Mouse (Mus musculus) CH12.LX (cell line): ENCODE results near the gene Htra1. TPM values are rescaled to one million over a fixed set of nuclear protein-coding genes. Genes with fewer than 3 reads are reported as not detected.

Experiments used
- DNase-seq: peaks from one replicate; pipeline ENCODE4 v3.0.0-alpha.2; 2013; ENCODE audit errors: extremely low read depth
- H3K27ac ChIP-seq: 2 replicates; pipeline ENCODE4 v1.5.1; 2012; ENCODE audit warnings: low read depth, mild to moderate bottlenecking, control low read depth, moderate library complexity; ENCODE audit not compliant: insufficient read depth
- H3K27me3 ChIP-seq: replicated peaks from 2 replicates; pipeline ENCODE3; 2012; ENCODE audit warnings: inconsistent platforms
- H3K36me3 ChIP-seq, 2 experiments: replicated peaks in 1 of 2; 2 replicates each; pipeline versions ENCODE3 to v1.6.1; 2012; ENCODE audit warnings: inconsistent platforms in 1 of 2, low read length in 1 of 2, mild to moderate bottlenecking in 1 of 2, mixed read lengths in 1 of 2, moderate library complexity in 1 of 2; ENCODE audit not compliant: control insufficient read depth in 1 of 2, insufficient read depth in 1 of 2
- H3K4me1 ChIP-seq, 2 experiments: 2 replicates each; pipeline ENCODE4 v1.6.1; 2012; ENCODE audit warnings: inconsistent platforms in 1 of 2, moderate library complexity in 1 of 2; ENCODE audit not compliant: insufficient read depth in 2 of 2, control insufficient read depth in 1 of 2
- H3K4me2 ChIP-seq: 2 replicates; pipeline ENCODE4 v1.6.1; 2012; ENCODE audit warnings: low read depth, mild to moderate bottlenecking, control low read depth; ENCODE audit not compliant: poor library complexity, insufficient read depth, severe bottlenecking
- H3K4me3 ChIP-seq, 3 experiments: fragments of 150-350 bp in 1 of 3; sonication (generic) in 1 of 3; replicated peaks in 1 of 3; 2 replicates each; pipeline versions ENCODE3 to v1.5.1; 2011 to 2012; ENCODE audit warnings: low read depth in 2 of 3, low read length in 2 of 3, mild to moderate bottlenecking in 2 of 3, moderate library complexity in 2 of 3, control low read depth in 1 of 3, improper control_type of control experiment in 1 of 3, inconsistent platforms in 1 of 3, mixed read lengths in 1 of 3; ENCODE audit not compliant: poor library complexity in 1 of 3
- H3K79me2 ChIP-seq: replicated peaks from 2 replicates; pipeline ENCODE4 v1.6.1; 2012; ENCODE audit warnings: mild to moderate bottlenecking, moderate library complexity; ENCODE audit not compliant: control insufficient read depth, poor library complexity, insufficient read depth, severe bottlenecking; ENCODE audit errors: extremely low read depth
- H3K9ac ChIP-seq: 2 replicates; pipeline ENCODE4 v1.6.1; 2012; ENCODE audit warnings: low read depth, mild to moderate bottlenecking, control low read depth, moderate library complexity; ENCODE audit not compliant: insufficient read depth
- H3K9me3 ChIP-seq: replicated peaks from 2 replicates; pipeline ENCODE3; 2012; ENCODE audit warnings: low read length, inconsistent platforms, mixed read lengths
- BHLHE40 ChIP-seq: IDR thresholded peaks from 2 replicates; pipeline ENCODE4 v1.6.1; 2011; ENCODE audit warnings: mild to moderate bottlenecking, low read depth, low read length, improper control_type of control experiment
- CHD1 ChIP-seq: IDR thresholded peaks from 2 replicates; pipeline ENCODE4 v1.6.1; 2012; ENCODE audit warnings: low read depth, low read length, improper control_type of control experiment, inconsistent platforms
- CHD2 ChIP-seq: IDR thresholded peaks from 2 replicates; pipeline ENCODE4 v1.6.1; 2011; ENCODE audit warnings: low read length, improper control_type of control experiment
- CTCF ChIP-seq, 2 experiments: IDR thresholded peaks in 1 of 2; conservative IDR thresholded peaks in 1 of 2; 2 replicates each; pipeline ENCODE4 v1.5.1; 2011 to 2012; ENCODE audit warnings: low read depth in 2 of 2, low read length in 2 of 2, improper control_type of control experiment in 1 of 2, inconsistent platforms in 1 of 2, mild to moderate bottlenecking in 1 of 2, moderate library complexity in 1 of 2
- E2F4 ChIP-seq: IDR thresholded peaks from 2 replicates; pipeline ENCODE4 v1.6.1; 2011; ENCODE audit warnings: low read depth, low read length, improper control_type of control experiment; ENCODE audit not compliant: insufficient replicate concordance
- ELF1 ChIP-seq: IDR thresholded peaks from 2 replicates; pipeline ENCODE4 v1.6.1; 2014; ENCODE audit warnings: low read depth, mild to moderate bottlenecking, inconsistent platforms, low read length, improper control_type of control experiment
- GABPA ChIP-seq: IDR thresholded peaks from 2 replicates; pipeline ENCODE4 v1.6.1; 2012; ENCODE audit warnings: low read depth, low read length, improper control_type of control experiment, inconsistent platforms; ENCODE audit not compliant: insufficient replicate concordance
- JUND ChIP-seq: conservative IDR thresholded peaks from 2 replicates; pipeline ENCODE4 v1.6.1; 2011; ENCODE audit warnings: low read depth, low read length, improper control_type of control experiment
- MAFK ChIP-seq: IDR thresholded peaks from 2 replicates; pipeline ENCODE4 v1.6.1; 2011; ENCODE audit warnings: low read length, improper control_type of control experiment; ENCODE audit not compliant: insufficient replicate concordance
- MAX ChIP-seq: IDR thresholded peaks from 2 replicates; pipeline ENCODE4 v1.6.1; 2011; ENCODE audit warnings: low read length, improper control_type of control experiment
- MEF2A ChIP-seq: IDR thresholded peaks from 2 replicates; pipeline ENCODE4 v1.6.1; 2014; ENCODE audit warnings: low read depth, mild to moderate bottlenecking, inconsistent platforms, low read length, improper control_type of control experiment, borderline replicate concordance
- MXI1 ChIP-seq: IDR thresholded peaks from 2 replicates; pipeline ENCODE4 v1.6.1; 2011; ENCODE audit warnings: mild to moderate bottlenecking, low read depth, low read length, improper control_type of control experiment
- NRF1 ChIP-seq: IDR thresholded peaks from 2 replicates; pipeline ENCODE4 v1.6.1; 2014; ENCODE audit warnings: low read depth, mild to moderate bottlenecking, inconsistent platforms, low read length, improper control_type of control experiment, moderate library complexity
- POLR2A ChIP-seq: IDR thresholded peaks from 2 replicates; pipeline ENCODE4 v1.6.1; 2011; ENCODE audit warnings: low read depth, mild to moderate bottlenecking, improper control_type of control experiment, low read length
- RCOR1 ChIP-seq: conservative IDR thresholded peaks from 2 replicates; pipeline ENCODE4 v1.6.1; 2012; ENCODE audit warnings: low read depth, mild to moderate bottlenecking, inconsistent platforms, low read length, improper control_type of control experiment
- SIN3A ChIP-seq: IDR thresholded peaks from 2 replicates; pipeline ENCODE4 v1.6.1; 2012; ENCODE audit warnings: low read length, improper control_type of control experiment, inconsistent platforms
- TBP ChIP-seq: conservative IDR thresholded peaks from 2 replicates; pipeline ENCODE4 v1.6.1; 2011; ENCODE audit warnings: low read depth, low read length, improper control_type of control experiment
- UBTF ChIP-seq: IDR thresholded peaks from 2 replicates; pipeline ENCODE4 v1.6.1; 2012; ENCODE audit warnings: low read depth, mild to moderate bottlenecking, inconsistent platforms, low read length, improper control_type of control experiment, moderate library complexity
- USF1 ChIP-seq: IDR thresholded peaks from 2 replicates; pipeline ENCODE4 v1.6.1; 2014; ENCODE audit warnings: low read depth, mild to moderate bottlenecking, inconsistent platforms, low read length, improper control_type of control experiment
- ZKSCAN1 ChIP-seq: IDR thresholded peaks from 2 replicates; pipeline ENCODE4 v1.6.1; 2012; ENCODE audit warnings: low read depth, inconsistent platforms, low read length, improper control_type of control experiment, borderline replicate concordance
- ZNF384 ChIP-seq: IDR thresholded peaks from 2 replicates; pipeline ENCODE4 v1.6.1; 2012; ENCODE audit warnings: low read depth, low read length, improper control_type of control experiment, inconsistent platforms
- dilution Hi-C: fragments of 300-500 bp; cut with MboI; formaldehyde crosslinking; loops from 2 replicates; pipeline ENCODE4 v1.14.3; 2020; ENCODE audit warnings: low sequenced_read_pairs; ENCODE audit not compliant: extremely low pct_unique_long_range_greater_than_20kb, extremely low pct_ligation_motif_present
- in situ Hi-C: fragments of 300-500 bp; cut with MboI; formaldehyde crosslinking; loops from 3 replicates; pipeline ENCODE4 v1.14.3; 2019; ENCODE audit warnings: low sequenced_read_pairs, low pct_ligation_motif_present, low pct_unique_long_range_greater_than_20kb, mixed read lengths
- polyA plus RNA-seq: library from polyadenylated mRNA; unstranded; fragments of >175 nt; gene quantifications from 2 replicates; pipeline ENCODE4 v1.2.1, GENCODE M21; 2012; ENCODE audit warnings: low read depth; ENCODE audit not compliant: insufficient read length
- total RNA-seq, 2 experiments: library from RNA; depleted of rRNA; stranded (reverse); fragments of 300-350 nt in 1 of 2; fragments of >200 nt in 1 of 2; gene quantifications; 2 replicates each; pipeline ENCODE4 v1.2.3; 2012 to 2014

Htra1 gene
- total and polyA plus RNA-seq, 3 experiments: not detected

DNA sequence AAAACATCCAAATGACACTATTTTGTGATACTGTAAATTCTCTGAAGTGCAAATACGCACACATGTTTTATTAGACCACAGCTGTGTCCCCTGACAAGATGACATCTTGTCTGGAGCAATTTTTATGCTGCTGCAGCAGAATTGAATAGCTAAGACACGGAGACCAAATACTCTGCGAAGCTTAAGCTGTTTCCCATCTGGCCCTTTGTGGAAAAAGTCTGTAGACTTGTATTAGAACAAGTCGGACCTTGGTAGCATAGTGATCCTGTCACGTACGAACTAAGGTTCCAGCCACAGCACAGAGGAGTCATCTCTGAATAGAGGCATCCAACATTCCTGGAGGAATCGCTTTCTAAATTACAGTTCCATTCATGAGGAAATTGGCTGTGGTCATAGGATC lies 48.4 kb downstream of the Htra1 start:
- DNase-seq: no peak
- Histone ChIP-seq H3K27me3 (peaks cover 96% of the 10 kb centered on the region), H3K9me3 (peaks cover 4% of the 10 kb centered on the region), H3K4me1 (peaks cover 7 to 15% of the 10 kb centered on the region in 2 experiments; a peak in 3 of 4 replicates), H3K4me3 (no peak overlapping the region), H3K27ac (no peak overlapping the region), H3K9ac (no peak overlapping the region), H3K36me3 (no peaks in the 10 kb centered on the region), H3K4me2 (no peak overlapping the region), H3K79me2 (no peaks in the 10 kb centered on the region)
- TF ChIP-seq ELF1: no peak
- no peak for TF ChIP-seq CTCF (conservative IDR thresholded peaks at IDR 0.05 in 1 of 2, IDR thresholded peaks at IDR 0.05 in 1 of 2; ENCODE audit: low read depth in 2 of 2, low read length in 2 of 2)
- TF ChIP-seq SIN3A: no peak
- no peak for TF ChIP-seq ZNF384
- no peak for TF ChIP-seq NRF1
- no peak for TF ChIP-seq USF1
- no peak for TF ChIP-seq POLR2A
- TF ChIP-seq CHD1: no peak
- TF ChIP-seq TBP: no peak
- TF ChIP-seq MAFK: no peak
- no peak for TF ChIP-seq RCOR1
- no peak for TF ChIP-seq E2F4
- no peak for TF ChIP-seq GABPA
- TF ChIP-seq BHLHE40: no peak
- no peak for TF ChIP-seq JUND
- TF ChIP-seq UBTF: no peak
- TF ChIP-seq ZKSCAN1: no peak
- TF ChIP-seq CHD2: no peak
- TF ChIP-seq MEF2A: no peak
- in situ Hi-C loops (no loop called here), dilution Hi-C loops (no loop called here)

- DNase-seq: no peak
- no peaks in the 10 kb centered on the region for H3K79me2 ChIP-seq
- H3K4me2 ChIP-seq: no peak overlapping the region
- peaks cover 4% of the 10 kb centered on the region for H3K9me3 ChIP-seq
- no peak for TF ChIP-seq MAX
- TF ChIP-seq CHD1: no peak
- no peak for TF ChIP-seq USF1
- no peak for TF ChIP-seq CHD2
- no peak for TF ChIP-seq RCOR1
- TF ChIP-seq JUND: no peak
- TF ChIP-seq MXI1: no peak
- TF ChIP-seq MEF2A: no peak
- no peak overlapping the region for H3K4me3 ChIP-seq
- H3K27ac ChIP-seq: no peak overlapping the region
- peaks cover 3 to 6% of the 10 kb centered on the region in 2 experiments; a peak in 2 of 4 replicates for H3K4me1 ChIP-seq
- dilution Hi-C loops: no loop called here
- in situ Hi-C loops: no loop called here
- H3K36me3 ChIP-seq: no peaks in the 10 kb centered on the region
- H3K9ac ChIP-seq: no peak overlapping the region
- H3K27me3 ChIP-seq: peaks cover 96% of the 10 kb centered on the region
Observed at GRCm38 (mm10) chr7:130985193-130985592, 49.3 kb downstream of the Htra1 start.
